Mouse (Mus musculus): ENCODE data around the gene Cnpy1.

Gene Cnpy1

DNA sequence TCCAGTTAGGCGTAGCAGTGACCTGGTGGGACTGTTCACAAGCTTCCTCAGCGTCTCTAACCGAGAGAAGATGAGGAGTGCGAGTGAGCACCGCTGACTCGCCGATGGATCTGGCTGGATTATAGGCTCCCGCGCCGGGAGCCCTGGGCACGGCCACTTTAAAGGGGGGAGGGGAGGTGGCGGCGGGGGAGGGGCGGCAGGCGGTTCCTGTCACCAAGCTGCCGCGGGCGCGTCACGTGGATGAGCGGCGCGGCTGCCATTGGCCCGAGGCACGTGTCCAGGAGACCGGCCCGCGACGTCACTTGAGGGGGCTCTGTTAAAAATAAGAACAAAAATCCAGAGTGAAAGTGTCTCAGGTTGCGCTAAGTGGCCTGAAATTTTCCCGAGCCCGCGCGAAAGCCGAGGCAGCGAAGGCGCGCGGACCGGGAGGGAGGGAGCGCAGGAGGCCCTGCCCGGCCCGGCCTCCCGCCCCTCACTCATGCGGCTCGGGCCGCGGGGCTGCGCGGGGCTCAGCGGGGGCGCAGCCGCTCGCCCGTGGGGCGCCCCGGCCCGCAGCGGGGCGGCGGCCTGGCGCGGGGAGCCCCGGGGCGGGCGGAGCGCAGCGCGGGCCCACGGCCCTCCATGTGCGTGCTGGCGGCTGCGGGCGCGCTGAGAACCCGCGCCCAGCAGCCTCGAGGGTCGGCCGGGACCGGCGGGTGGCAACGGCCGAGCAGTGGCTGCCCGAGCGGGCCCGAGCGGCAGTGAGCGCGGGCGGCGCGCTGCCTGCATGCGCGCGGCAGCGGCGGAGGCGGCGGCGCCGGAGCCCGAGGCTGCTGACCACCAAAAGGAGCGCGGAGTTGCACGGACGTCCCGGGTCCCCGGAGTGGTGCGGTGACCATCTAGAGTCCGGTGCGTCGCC is 80.0 kb downstream of the Cnpy1 start, which contains the start of gene En2:
TSS of gene En2 (plus strand) at position 337 of the 898 bp plus-strand sequence.
- no peak for DNase-seq (ENCODE audit: low spot score)

- no peak for DNase-seq (ENCODE audit: low spot score)
These were observed 81.7 kb downstream of the Cnpy1 start for GRCm38 (mm10) chr5:28163926-28164325.

DNA sequence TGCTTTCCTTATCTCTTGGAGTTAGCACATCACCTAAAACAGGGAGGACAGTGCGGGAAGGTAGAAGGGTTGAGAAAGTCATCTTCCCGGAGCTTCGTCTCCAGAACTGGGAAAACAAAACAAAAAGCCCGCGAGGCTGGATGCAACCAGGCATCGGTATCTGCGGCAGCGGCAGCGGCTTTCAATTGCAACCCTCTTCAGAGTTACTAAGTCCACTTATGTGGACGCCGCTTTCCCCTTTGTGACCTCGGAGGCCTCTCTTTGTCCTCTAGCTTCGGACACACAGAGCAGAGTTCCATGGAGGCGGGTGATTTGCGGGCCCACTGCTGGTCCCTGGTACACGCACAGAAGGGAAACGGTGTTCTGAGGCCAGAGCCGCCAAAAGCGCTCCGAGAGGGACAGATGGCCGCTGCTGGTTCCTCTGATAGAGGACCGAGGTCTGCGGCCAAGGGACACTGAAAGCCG is 83.6 kb downstream of the Cnpy1 start:
- DNase-seq (ENCODE audit: low spot score): no peak

DNA sequence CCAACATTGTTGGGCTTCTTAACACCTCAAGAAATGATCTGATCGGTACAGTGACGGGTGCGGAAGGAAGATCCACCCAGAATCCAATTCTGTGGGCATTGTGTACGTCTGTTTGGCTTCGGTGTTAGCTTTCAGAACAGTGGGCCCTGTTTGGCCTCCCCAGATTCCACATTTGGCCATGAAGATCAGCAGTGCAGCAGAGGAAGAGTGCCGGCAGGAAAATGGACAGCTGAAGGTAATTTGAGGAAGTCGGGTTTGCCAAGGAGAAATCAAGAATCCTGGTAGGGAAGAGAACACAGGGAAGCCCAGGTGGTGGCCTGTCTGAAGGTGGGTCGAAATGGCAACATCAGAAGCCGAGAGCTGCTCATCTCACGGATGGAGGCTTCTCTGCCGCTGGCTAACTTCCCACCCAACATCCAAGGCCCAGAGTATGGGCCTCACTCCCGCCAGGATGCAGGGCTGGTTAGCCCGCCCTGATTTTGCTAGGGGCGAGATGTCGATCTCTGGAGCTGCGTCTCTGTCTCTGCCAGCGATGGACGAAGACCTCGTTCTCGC is 84.1 kb downstream of the Cnpy1 start:
- no peak for DNase-seq (ENCODE audit: low spot score)

DNA sequence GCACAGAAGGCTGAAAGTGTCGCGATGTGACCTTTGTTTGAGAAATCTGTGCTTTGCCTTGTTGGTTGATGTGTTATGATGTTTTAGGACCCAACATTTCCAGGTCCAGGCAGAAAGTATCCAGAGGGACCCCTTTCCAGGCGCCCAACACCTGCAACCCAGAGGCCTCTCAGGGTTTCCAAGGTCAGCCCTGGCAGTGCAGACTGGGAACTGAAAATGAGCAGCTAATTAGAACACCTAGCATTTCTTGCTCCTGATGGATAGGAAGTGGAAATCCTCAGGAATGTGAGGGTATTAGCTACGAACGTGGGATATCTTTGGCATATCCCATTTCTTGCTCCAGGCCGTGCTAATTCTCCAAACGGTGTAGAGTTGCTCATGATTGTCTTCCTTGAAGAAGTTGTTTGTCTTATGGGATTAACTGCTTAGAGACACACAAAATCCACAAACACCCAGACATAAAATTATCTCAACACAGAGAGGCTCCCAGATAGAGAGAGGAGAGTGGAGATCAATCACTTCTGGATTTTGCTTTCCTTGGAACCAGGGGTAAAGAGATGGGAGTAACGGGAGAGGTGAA is 85.6 kb downstream of the Cnpy1 start:
- no peak for DNase-seq (ENCODE audit: low spot score)

- DNase-seq (ENCODE audit: low spot score): no peak
These were observed 86.5 kb downstream of the Cnpy1 start for GRCm38 (mm10) chr5:28159072-28159458.

DNA sequence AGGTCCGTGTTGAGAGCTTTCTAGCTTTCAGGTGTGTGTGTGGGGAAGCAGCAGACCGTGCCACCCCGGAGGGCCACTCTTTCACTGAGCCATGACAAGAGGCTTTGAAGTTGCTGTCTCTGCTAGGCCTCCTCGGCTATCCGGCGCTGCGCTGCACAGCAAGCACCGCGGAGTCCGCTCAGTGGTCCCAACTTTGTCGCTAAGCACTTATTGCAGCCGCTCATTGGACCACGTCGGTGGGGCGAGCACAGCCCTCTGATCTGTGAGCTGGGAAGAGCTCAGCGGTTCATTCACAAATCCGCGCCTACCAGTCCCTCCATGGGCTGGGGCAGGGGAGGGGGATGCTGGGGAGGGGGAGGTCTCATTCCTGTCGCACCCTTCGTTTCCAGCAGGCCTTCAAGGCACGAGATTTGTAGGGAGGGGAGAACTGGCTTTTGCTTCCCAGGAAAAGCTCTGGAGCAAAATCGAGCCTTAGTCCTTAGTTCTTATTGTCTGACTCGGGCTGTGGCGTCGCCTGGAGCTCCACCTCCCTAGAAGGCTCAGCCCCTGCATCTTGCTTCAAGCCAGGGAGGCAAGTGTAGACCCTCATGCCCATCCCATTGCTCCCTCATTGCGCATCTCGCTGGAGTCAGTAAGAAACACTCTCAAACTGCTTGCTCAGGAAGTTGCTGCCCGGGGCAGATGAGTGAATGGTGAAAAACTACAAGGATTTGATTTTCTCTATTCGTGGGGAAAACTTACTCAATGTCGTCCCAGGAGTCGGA is 87.1 kb downstream of the Cnpy1 start:
- no peak for DNase-seq (ENCODE audit: low spot score)

- DNase-seq (ENCODE audit: low spot score): no peak
These were observed 87.8 kb downstream of the Cnpy1 start for GRCm38 (mm10) chr5:28157781-28158180.

- DNase-seq (ENCODE audit: low spot score): no peak
These were observed 88.4 kb downstream of the Cnpy1 start for GRCm38 (mm10) chr5:28157044-28157730.
